Mouse (Mus musculus) limb, embryonic 11.5 days (tissue): ENCODE data around the gene Lta. TPM values are rescaled to one million over a fixed set of nuclear protein-coding genes. Genes with fewer than 3 reads are reported as not detected.

ENCODE experiments used
- ATAC-seq: fragments of 200-750 bp; cut with Nextera tagmentation; 2 replicates; pipeline ENCODE4 v1.8.0; 2017; ENCODE audit warnings: low read depth; ENCODE audit not compliant: insufficient number of reproducible peaks, low FRiP score, low TSS enrichment
- DNase-seq: peaks from one replicate; pipeline ENCODE4 v3.0.0-alpha.2; 2015; ENCODE audit warnings: low spot score
- H3K27ac ChIP-seq: fragments of 300-500 bp; sonication (generic); replicated peaks from 2 replicates; pipeline ENCODE4 v1.5.1; 2014; ENCODE audit warnings: low read depth, mild to moderate bottlenecking, low read length
- H3K27me3 ChIP-seq: fragments of 300-500 bp; sonication (generic); 2 replicates; pipeline ENCODE4 v1.6.1; 2014; ENCODE audit warnings: mild to moderate bottlenecking, low read length, mixed read lengths; ENCODE audit not compliant: control insufficient read depth, insufficient read depth
- H3K36me3 ChIP-seq: fragments of 300-500 bp; sonication (generic); 2 replicates; pipeline ENCODE4 v1.6.1; 2014; ENCODE audit warnings: mild to moderate bottlenecking, low read length, moderate library complexity, mixed read lengths; ENCODE audit not compliant: control insufficient read depth, insufficient read depth
- H3K4me1 ChIP-seq: fragments of 300-500 bp; sonication (generic); 2 replicates; pipeline ENCODE4 v1.6.1; 2014; ENCODE audit warnings: low read length, mixed read lengths; ENCODE audit not compliant: control insufficient read depth, insufficient read depth
- H3K4me2 ChIP-seq: fragments of 300-500 bp; sonication (generic); 2 replicates; pipeline ENCODE4 v1.6.1; 2014; ENCODE audit warnings: low read depth, mild to moderate bottlenecking, moderate library complexity; ENCODE audit not compliant: severe bottlenecking
- H3K4me3 ChIP-seq: fragments of 300-500 bp; sonication (generic); 2 replicates; pipeline ENCODE4 v1.5.1; 2014; ENCODE audit warnings: low read depth, low read length
- H3K9ac ChIP-seq: fragments of 300-500 bp; sonication (generic); 2 replicates; pipeline ENCODE4 v1.6.1; 2014; ENCODE audit warnings: mild to moderate bottlenecking, low read length
- H3K9me3 ChIP-seq: fragments of 300-500 bp; sonication (generic); 2 replicates; pipeline ENCODE4 v1.6.1; 2016; ENCODE audit warnings: low read length; ENCODE audit not compliant: control insufficient read depth
- WGBS: fragments of 180-500 bp; shearing (Covaris S2); extraction: QIAGEN DNeasy Blood & Tissue Kit; methylation state at CpG from one replicate; pipeline ENCODE4 v1.1.7; 2014; 5-methylcytosine and 5-hydroxymethylcytosine counted together
- polyA plus RNA-seq: library from polyadenylated mRNA; unstranded; fragments of >200 nt; fragmentation: Nextera tagmentation; extraction: Ambion mirVana; gene quantifications from 2 replicates; pipeline ENCODE4 v1.2.1, GENCODE M21; 2014

Lta gene
- polyA plus RNA-seq, 1 experiment from 2014 or later = 0.11 TPM

DNA sequence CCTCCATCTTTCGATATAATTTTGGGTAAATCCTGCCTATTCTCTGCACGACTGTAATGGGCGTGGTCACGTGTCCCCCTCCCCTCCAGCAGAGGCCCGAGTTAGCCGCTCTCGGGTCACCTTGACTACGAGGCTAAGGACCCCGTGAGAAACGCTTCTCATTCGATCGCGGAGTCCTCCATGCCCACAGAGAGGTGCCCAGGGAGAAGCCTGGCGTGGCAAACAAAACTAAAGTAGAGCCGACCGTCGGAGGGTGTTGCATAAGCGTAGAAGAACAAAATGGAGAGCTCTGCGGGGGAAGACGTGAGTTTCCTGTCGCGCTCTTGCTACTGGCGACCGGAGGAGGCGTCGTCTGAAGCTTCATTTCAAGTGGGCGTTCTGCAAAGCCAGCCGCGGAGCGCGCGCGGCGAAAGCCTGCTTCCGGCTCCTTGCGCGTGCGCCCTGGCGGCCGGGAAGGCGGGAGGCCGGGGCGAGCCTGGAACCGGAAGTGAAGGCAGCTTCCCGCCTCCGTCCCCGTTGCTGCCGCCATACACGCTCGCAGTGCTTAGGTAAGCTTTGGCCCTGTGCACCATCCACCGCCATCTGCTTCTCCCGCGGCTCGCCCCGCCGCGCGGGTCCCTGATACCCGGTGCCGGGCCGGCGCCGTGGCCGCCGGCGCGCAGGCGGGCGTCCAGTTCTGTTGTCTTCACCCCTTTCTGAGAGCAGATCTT lies 36.3 kb upstream of the Lta start, which contains the start of gene Ddx39b:
TSS of gene Ddx39b (plus strand) at position 442 of the 710 bp plus-strand sequence.
- under 1% methylated on average over 69 of the region's 69 CpGs for WGBS
- Histone ChIP-seq H3K27me3 (no peaks in the 10 kb centered on the region), H3K9ac (peak within 1 kb of the TSS; percentile 100), H3K36me3 (peaks cover 28% of the 10 kb centered on the region), H3K9me3 (no peaks in the 10 kb centered on the region), H3K27ac (peak within 1 kb of the TSS; percentile 98), H3K4me3 (peak within 1 kb of the TSS; percentile 98), H3K4me2 (peak within 1 kb of the TSS; percentile 94), H3K4me1 (peaks cover 22% of the 10 kb centered on the region)
- DNase-seq (peak; percentile 96), ATAC-seq (peak; percentile 91)

- peak overlapping the region; percentile 94 for H3K4me2 ChIP-seq
- 31% methylated on average over 12 of the region's 12 CpGs for WGBS
- H3K9ac ChIP-seq = peak overlapping the region; percentile 100
- H3K27me3 ChIP-seq = no peaks in the 10 kb centered on the region
- peak overlapping the region; percentile 98 for H3K4me3 ChIP-seq
- peak overlapping the region; percentile 14; the same call in 1 of the 2 replicates for H3K27ac ChIP-seq
- DNase-seq (no peak), ATAC-seq (peak; percentile 6; the same call in 1 of the 2 replicates)
- no peaks in the 10 kb centered on the region for H3K9me3 ChIP-seq
- peaks cover 21% of the 10 kb centered on the region for H3K36me3 ChIP-seq
- H3K4me1 ChIP-seq = peaks cover 22% of the 10 kb centered on the region
These were observed 35.5 kb upstream of the Lta start for GRCm38 (mm10) chr17:35240384-35241304.

DNA sequence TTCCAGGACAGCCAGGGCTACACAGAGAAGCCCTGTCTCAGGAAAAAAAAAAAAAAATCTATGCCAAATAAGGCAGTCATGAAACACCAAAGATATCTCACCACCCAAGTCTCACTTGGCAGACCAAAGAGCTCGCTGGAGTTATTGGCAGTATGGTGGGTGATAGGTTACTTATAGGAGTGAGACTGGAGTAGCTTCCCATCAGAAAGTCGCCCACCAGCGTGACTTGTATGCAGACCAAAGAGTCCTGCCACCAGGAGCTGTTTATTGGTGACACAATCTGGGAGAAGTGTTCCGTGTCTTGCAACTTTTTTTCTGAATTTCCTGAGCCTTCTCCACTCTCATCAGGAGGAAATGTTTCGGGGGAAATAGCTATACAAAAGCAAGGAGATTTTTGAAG lies 34.5 kb upstream of the Lta start:
- Histone ChIP-seq H3K27me3 (no peaks in the 10 kb centered on the region), H3K4me2 (no peak overlapping the region), H3K36me3 (peaks cover 13% of the 10 kb centered on the region), H3K4me3 (no peak overlapping the region), H3K9me3 (no peaks in the 10 kb centered on the region), H3K4me1 (peaks cover 18% of the 10 kb centered on the region), H3K27ac (no peak overlapping the region), H3K9ac (no peak overlapping the region)
- ATAC-seq (no peak), DNase-seq (no peak)
- 81% methylated on average over 5 of the region's 5 CpGs for WGBS

DNA sequence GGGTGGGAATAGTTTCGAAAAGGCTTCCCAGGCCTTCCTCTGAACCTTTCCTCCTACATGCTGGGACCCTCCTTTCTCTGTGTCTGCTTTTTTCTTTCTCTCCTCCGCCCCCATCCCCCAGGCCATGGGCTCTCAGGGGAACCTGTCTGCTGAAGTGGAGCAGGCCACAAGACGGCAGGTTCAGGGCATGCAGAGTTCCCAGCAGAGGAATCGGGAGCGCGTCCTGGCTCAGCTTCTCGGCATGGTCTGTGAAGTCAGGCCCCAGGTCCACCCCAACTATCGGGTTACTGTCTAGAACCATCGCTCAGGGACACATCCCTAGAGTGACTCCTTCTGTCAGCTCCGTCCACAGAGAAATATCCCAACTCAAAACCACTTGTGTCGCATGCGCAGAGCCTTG lies 32.4 kb upstream of the Lta start:
- Histone ChIP-seq H3K4me1 (peaks cover 8% of the 10 kb centered on the region; the same call in 1 of the 2 replicates), H3K4me3 (no peak overlapping the region), H3K27me3 (no peaks in the 10 kb centered on the region), H3K9me3 (no peaks in the 10 kb centered on the region), H3K4me2 (no peak overlapping the region), H3K9ac (no peak overlapping the region), H3K36me3 (no peaks in the 10 kb centered on the region; the same call in 1 of the 2 replicates), H3K27ac (no peak overlapping the region)
- ATAC-seq = no peak
- DNase-seq = no peak
- 88% methylated on average over 12 of the region's 12 CpGs for WGBS

GRCm38 (mm10) chr17:35236996-35237395 lies 31.8 kb upstream of the Lta start:
- Histone ChIP-seq H3K9ac (no peak overlapping the region), H3K27me3 (no peaks in the 10 kb centered on the region), H3K27ac (no peak overlapping the region), H3K4me1 (peaks cover 8% of the 10 kb centered on the region; the same call in 1 of the 2 replicates), H3K4me3 (no peak overlapping the region), H3K4me2 (no peak overlapping the region; the same call in 1 of the 2 replicates), H3K36me3 (no peaks in the 10 kb centered on the region; the same call in 1 of the 2 replicates), H3K9me3 (no peaks in the 10 kb centered on the region)
- no peak for DNase-seq
- no peak for ATAC-seq
- 73% methylated on average over 9 of the region's 9 CpGs for WGBS

GRCm38 (mm10) chr17:35236390-35236746 lies 31.2 kb upstream of the Lta start:
- H3K4me2 ChIP-seq = peak overlapping the region; percentile 89
- H3K4me1 ChIP-seq = peaks cover 8% of the 10 kb centered on the region; the same call in 1 of the 2 replicates
- 1% methylated on average over 18 of the region's 18 CpGs for WGBS
- H3K4me3 ChIP-seq = peak overlapping the region; percentile 49
- H3K27ac ChIP-seq = peak overlapping the region; percentile 84
- peak; percentile 100 for DNase-seq
- peak; percentile 67 for ATAC-seq
- H3K27me3 ChIP-seq = no peaks in the 10 kb centered on the region
- no peaks in the 10 kb centered on the region; the same call in 1 of the 2 replicates for H3K36me3 ChIP-seq
- H3K9ac ChIP-seq = no peak overlapping the region
- no peaks in the 10 kb centered on the region for H3K9me3 ChIP-seq

DNA sequence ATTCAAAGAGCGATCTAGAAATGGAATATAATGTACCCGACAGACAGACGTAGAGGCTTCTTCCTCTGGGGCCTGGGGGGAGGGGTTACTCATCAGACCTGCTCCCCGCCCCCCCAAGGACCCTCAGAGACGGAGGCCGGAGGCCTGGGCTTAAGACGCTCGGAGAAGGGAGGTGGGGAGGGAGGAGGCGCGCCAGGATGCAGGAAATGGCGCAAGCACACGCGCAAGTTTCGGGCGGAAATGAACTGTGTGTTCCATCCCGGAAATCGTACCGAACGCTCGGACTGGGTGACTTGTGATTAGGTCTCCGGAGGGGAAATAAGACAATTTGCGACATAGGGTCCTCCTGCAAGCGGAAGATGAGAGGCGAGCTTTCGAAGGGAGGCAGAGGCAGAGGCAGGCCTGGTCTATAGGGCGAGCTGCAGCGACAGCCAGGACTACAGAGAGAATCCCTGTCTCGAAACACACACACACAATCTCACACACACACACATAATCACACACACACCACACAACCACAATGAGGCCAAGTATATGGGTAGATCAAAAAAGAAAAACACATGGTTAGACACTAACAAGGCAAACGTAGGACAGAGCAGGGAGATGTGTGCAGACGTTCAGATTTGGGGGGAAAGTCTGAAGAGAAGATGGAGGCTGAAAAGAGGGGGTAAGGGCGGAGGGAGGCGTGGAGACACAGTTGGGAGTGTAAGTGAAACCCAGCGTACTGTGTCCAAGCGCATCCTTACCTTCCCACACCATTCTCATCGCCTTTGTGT lies 30.7 kb upstream of the Lta start, which contains the start of gene Nfkbil1:
TSS of gene Nfkbil1 (minus strand) at position 179 of the 776 bp plus-strand sequence.
- Histone ChIP-seq H3K9me3 (no peaks in the 10 kb centered on the region), H3K36me3 (no peaks in the 10 kb centered on the region; the same call in 1 of the 2 replicates), H3K4me2 (peak within 1 kb of the TSS; percentile 89), H3K27me3 (no peaks in the 10 kb centered on the region), H3K4me3 (peak within 1 kb of the TSS; percentile 49), H3K9ac (peak within 1 kb of the TSS; percentile 91), H3K27ac (peak within 1 kb of the TSS; percentile 84), H3K4me1 (peaks cover 7% of the 10 kb centered on the region; the same call in 1 of the 2 replicates)
- ATAC-seq (peak; percentile 65), DNase-seq (peak; percentile 88)
- WGBS = 2% methylated on average over 35 of the region's 35 CpGs
